Comparison of ENCODE assay signal across 15 mouse cellular contexts in genomic region chr4:84119616-84120015, GRCm38 (mm10).
A peak's percentile ranks its signal among the peaks of the same experiment; 100 is the strongest.
DNase-seq lines count a peak whose midpoint lies in the region; ATAC-seq lines count a peak whose summit lies in the region.
"Had no signal": no experiment of that assay in that cellular context is flagged by ENCODE, and none has a peak within 500 bp of the region (broad histone marks: within the 10 kb centered on the region; RNA-seq: fewer than 3 reads in every experiment).

No protein-coding gene starts in this region.

- peak overlapping the region; percentile 40 for H3K27ac ChIP-seq in kidney, embryonic 16.5 days (ENCODE audit: low read length)
- H3K27ac ChIP-seq in midbrain, embryonic 13.5 days, result peak overlapping the region; percentile 44; the same call in 1 of the 2 replicates
- H3K27ac ChIP-seq: liver, embryonic 12.5 days; lung, embryonic 15.5 days had no signal

- H3K27me3 ChIP-seq in kidney, embryonic 16.5 days (ENCODE audit: insufficient read depth, low read length), result no peaks in the 10 kb centered on the region
- no peaks in the 10 kb centered on the region for H3K27me3 ChIP-seq in midbrain, embryonic 13.5 days
- H3K27me3 ChIP-seq: liver, embryonic 12.5 days; lung, embryonic 15.5 days had no signal

- DNase-seq in embryo, embryonic 11 days, result peak; percentile 47
- no peak for DNase-seq in embryo, embryonic 9.5 days (ENCODE audit: extremely low spot score)
- DNase-seq in kidney, adult 8-10 months, result no peak
- DNase-seq in forelimb bud, embryonic 11.5 days (ENCODE audit: low read depth, low spot score), result peak; percentile 60
- no peak for DNase-seq in adrenal gland, adult 8-10 months
- DNase-seq in heart, adult 8-10 months (ENCODE audit: low spot score), result no peak
- DNase-seq: adrenal gland, postnatal 10 days; cerebellum, adult 18-20 months; gastrocnemius, postnatal 25 days; heart, postnatal 14 days had no signal

- H3K9me3 ChIP-seq in kidney, embryonic 16.5 days (ENCODE audit: low read length), result no peaks in the 10 kb centered on the region
- H3K9me3 ChIP-seq in midbrain, embryonic 13.5 days, result no peaks in the 10 kb centered on the region
- H3K9me3 ChIP-seq: liver, embryonic 12.5 days; lung, embryonic 15.5 days had no signal

- WGBS in kidney, embryonic 16.5 days, result 28% methylated on average over 7 of the region's 7 CpGs
- 20% methylated on average over 7 of the region's 7 CpGs for WGBS in midbrain, embryonic 13.5 days

- peaks cover 22% of the 10 kb centered on the region for H3K4me1 ChIP-seq in kidney, embryonic 16.5 days (ENCODE audit: insufficient read depth, low read length)
- H3K4me1 ChIP-seq in midbrain, embryonic 13.5 days (replicated peaks), result peaks cover 24% of the 10 kb centered on the region
- H3K4me1 ChIP-seq: liver, embryonic 12.5 days had no signal

- no peak overlapping the region for H3K4me3 ChIP-seq in kidney, embryonic 16.5 days (ENCODE audit: low read length)
- H3K4me3 ChIP-seq in midbrain, embryonic 13.5 days (replicated peaks), result no peak overlapping the region
- H3K4me3 ChIP-seq: liver, embryonic 12.5 days; lung, embryonic 15.5 days; myocyte had no signal

- no peak for ATAC-seq in kidney, embryonic 16.5 days (ENCODE audit: low FRiP score, low TSS enrichment)
- 0 out of 2 replicates have a peak, but pooled peaks have one; percentile 24 for ATAC-seq in midbrain, embryonic 13.5 days
- ATAC-seq: liver, embryonic 12.5 days had no signal

- no peak overlapping the region for H3K9ac ChIP-seq in kidney, embryonic 16.5 days (replicated peaks; ENCODE audit: low read length)
- H3K9ac ChIP-seq in midbrain, embryonic 13.5 days (replicated peaks), result no peak overlapping the region
- H3K9ac ChIP-seq: liver, embryonic 12.5 days; lung, embryonic 15.5 days had no signal

- no peaks in the 10 kb centered on the region for H3K36me3 ChIP-seq in kidney, embryonic 16.5 days (ENCODE audit: insufficient read depth, low read length)
- no peaks in the 10 kb centered on the region for H3K36me3 ChIP-seq in midbrain, embryonic 13.5 days
- H3K36me3 ChIP-seq: liver, embryonic 12.5 days; lung, embryonic 15.5 days had no signal

- no peak overlapping the region for H3K4me2 ChIP-seq in kidney, embryonic 16.5 days (replicated peaks; ENCODE audit: low read depth, low read length)
- no peak overlapping the region for H3K4me2 ChIP-seq in midbrain, embryonic 13.5 days (replicated peaks)
- H3K4me2 ChIP-seq: liver, embryonic 12.5 days; lung, embryonic 15.5 days had no signal

Comparison
In these comparisons a context has a peak if more than half of its experiments do, and no peak if none do; other contexts are left out.
1. DNase-seq: peak in embryo, embryonic 11 days (single experiment) and forelimb bud, embryonic 11.5 days (single experiment); none in embryo, embryonic 9.5 days (single experiment), kidney, adult 8-10 months (0 of 2), adrenal gland, adult 8-10 months (single experiment) and heart, adult 8-10 months (single experiment).